Mouse (Mus musculus) large intestine, adult 2 months (tissue): Measurements from ENCODE around the gene Fkbp10. TPM values are rescaled to one million over a fixed set of nuclear protein-coding genes. Genes with fewer than 3 reads are reported as not detected.

Experiments used
- DNase-seq: peaks from one replicate; pipeline ENCODE4 v3.0.0-alpha.2; 2012; ENCODE audit warnings: low read depth, low spot score
- whole genome bisulfite sequencing: fragments of 180-500 bp; shearing (Covaris S2); methylation state at CpG from one replicate; pipeline ENCODE4 v1.1.7; 2018; 5-methylcytosine and 5-hydroxymethylcytosine counted together
- polyA plus RNA-seq: library from polyadenylated mRNA; depleted of rRNA; stranded (reverse); fragments of >200 nt; gene quantifications from 2 replicates; pipeline ENCODE4 v1.2.3, GENCODE M21; 2012

Gene Fkbp10
- polyA plus RNA-seq, 1 experiment = 11.5 TPM

DNA sequence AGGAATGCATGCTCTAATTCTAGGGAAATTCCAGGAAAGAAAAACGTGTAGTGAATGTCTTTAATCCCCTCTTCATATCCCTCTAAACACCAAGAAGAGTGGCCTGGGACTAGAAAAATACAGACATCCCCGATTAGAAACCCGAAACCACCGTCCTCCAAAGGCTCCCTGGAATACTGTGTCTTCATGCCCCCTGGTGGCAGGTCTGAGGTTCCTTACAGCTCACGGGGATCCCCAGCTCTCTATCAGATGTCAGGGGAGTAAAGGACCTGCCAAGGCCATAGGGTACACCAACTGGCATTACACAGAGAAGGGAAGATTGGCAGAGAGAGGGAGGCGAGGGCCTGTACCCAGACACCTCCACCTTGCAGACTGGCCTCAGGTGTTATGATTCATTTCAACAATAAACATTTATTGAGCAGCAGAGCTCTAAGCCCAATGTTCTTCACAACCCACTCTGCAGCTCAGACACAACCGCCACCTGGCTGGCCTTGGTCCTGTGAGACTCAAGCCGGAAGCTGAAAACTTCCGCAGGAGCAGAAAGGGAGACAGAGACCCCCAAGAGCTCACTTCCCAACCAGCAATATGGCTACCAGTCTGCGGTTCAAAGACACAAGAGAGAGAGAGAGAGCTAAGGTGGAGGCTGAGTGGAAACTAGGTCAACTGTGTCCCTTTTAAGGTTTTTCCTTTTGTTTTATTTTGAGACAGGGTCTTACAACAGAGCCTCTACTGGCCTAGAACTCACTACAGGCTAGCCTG is 7.2 kb upstream of the Fkbp10 start:
- WGBS = 23% methylated on average over 10 of the region's 10 CpGs
- DNase-seq = no peak

DNA sequence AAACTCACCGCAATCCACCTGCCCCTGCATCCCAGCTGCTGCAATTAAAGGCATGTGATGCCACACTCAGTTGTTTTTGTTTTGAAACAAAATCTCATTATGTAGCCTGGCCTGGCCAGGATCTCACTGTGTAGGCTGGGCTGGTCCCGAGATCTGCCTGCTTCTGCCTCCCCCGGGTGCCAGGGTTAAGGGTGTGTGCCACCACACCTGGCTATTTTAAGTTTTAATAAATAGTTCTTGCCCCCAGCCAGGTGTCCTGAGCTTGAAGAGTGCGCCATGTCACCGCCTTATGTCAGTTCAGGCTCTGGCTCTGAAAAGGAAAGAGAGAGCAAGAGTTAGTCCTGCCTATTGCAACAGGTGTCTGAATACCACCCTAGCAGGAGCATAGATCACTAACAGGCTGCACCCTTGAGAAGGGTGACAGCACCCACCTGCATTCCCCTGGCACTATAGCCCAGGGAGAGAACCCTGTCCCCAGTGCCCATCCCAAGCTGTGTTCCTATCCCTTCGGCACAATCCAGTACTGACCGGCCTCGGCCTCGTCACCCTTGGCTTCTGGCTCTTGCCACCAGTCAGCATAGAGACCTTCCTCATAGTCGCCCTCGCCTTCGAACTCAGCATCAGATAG is 6.5 kb upstream of the Fkbp10 start:
- DNase-seq = no peak
- WGBS = 91% methylated on average over 12 of the region's 12 CpGs

DNA sequence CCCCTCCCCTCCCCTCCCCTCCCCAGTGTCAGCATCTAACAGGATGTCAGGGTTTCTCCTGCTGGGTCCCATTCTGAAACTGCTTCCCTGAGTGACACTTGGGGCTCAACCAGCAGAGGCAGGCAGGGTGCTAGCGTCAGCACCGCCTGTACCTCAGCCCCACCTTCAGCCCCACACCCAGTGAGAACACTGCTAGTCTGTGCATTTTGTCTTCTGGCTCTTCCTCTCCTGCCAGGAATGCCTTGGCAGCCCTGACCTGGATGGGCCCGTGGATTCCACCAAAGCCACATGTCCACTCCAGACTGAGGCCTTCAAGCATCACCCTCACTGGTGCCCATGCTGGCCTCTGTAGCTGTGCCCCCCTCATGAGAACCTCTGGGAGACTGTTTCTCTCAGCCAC is 5.8 kb upstream of the Fkbp10 start:
- WGBS = 64% methylated on average over 3 of the region's 3 CpGs
- DNase-seq = no peak

DNA sequence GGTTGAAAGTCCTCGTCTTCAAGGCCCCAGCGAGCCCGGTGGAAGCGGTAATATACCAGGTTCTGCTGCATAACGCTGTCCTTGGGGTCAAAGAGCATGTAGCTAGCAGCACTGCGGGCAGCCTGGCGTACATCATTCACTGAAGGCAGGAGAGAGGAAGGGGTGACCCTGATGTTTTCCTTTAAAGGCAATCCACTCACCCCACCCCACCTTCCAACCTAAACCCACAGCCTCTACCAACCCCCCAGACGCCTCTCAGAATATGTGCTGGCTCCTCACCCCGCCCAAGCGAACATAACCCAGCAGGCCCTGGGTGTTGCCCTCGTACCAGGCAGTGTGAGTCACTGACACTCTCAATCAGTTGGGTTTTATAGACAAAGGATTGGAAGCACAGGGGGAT is 3.8 kb upstream of the Fkbp10 start:
- no peak for DNase-seq
- 19% methylated on average over 11 of the region's 11 CpGs for WGBS

DNA sequence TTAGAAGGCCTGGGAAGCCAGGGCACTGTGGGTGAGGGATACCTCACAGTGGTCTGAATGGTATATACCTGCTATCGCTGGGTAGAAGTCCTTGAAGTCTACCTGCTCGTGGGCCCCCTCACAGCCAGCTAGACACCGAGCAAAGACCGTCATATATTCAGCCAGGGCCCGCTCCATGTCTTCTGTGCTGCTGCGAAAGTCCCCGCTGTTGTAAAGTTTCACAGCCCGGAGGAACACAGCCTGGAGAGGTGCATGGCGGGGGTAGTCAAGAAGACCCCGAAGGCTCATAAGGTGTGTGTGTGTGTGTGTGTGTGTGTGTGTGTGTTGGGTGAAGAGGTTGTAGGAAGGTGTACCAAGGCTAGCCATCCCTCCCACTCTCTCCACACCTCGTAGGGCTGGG is 2.0 kb upstream of the Fkbp10 start:
- no peak for DNase-seq
- WGBS = 73% methylated on average over 11 of the region's 11 CpGs

DNA sequence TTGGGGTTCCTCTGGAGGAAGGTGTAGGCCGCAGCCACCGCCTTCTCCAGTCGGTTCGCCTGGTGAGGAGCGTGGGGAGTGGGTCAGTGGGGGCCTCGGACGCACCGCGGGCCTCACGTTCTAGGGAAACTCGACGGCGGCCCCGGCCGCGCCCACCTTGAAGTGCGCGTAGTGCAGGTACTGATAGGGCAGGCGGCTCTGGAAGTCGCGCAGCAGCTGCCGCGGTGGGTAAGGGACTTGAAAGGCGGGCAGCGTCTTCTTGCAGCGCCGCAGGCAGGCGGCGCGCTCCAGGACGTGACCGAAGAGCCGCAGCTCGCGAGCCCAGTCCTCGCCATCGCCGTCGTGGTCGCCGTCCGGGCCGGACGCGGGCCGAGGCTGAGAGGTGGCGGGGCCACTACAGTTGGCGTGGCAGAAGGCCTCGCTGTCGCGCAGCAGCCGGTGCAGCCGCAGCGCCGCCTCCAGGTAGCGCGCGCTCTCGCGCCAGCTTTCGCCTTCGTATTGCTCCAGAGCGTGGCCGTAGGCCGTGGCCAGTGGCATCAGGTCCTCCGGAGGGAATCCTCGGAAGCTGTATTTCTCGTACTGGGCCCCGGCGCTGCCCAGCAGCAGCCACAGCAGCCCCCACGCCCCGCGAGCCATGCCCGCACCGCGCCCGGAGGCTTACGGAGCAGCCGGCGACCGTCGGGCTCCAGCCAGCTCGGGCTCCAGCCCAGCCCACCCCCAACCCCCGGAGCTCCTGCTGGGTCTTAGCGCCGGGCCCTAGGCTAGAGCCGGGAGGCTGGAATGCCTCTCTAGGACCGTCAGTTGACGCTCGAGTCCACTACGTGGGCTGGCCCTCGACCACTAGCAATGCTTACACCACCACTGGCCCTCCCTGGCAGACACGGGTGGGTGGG is 1.2 kb upstream of the Fkbp10 start, which contains the start of gene P3h4:
TSS of gene P3h4 (minus strand) at position 816 of the 893 bp plus-strand sequence.
- no peak for DNase-seq
- WGBS = 4% methylated on average over 92 of the region's 93 CpGs

DNA sequence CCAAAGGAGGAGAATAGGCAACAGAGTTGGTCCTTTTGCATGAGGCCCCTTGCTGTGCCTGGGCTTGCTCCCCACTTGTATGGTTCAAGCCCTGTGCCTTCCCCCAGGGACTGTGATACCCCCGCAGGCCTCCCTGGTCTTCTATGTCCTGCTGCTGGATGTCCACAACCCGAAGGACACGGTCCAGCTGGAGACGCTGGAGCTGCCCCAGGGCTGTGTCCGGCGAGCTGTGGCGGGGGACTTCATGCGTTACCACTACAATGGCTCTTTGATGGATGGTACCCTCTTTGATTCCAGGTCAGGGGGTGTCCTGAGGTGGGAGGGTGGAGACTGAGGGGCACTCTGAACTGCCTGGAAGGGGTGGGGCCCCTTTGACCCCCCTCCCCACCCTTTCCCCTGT is 6.0 kb downstream of the Fkbp10 start:
- DNase-seq = no peak
- WGBS = 81% methylated on average over 8 of the region's 8 CpGs

DNA sequence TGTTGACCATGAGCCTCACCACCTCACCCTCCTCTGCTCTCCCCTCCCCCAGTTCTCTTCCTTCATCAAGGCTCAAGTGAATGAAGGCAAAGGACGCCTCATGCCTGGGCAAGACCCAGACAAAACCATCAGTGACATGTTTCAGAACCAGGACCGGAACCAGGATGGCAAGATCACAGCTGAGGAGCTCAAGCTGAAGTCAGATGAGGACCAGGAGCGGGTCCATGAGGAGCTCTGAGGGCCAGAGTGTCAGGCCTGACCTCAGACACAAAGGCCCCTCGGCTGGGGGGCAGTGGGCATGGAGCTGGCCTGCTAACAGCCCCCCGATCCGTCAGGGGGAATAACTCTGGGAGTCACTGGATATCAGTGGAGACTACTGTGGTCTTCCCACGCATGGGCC is 8.3 kb downstream of the Fkbp10 start:
- WGBS = 89% methylated on average over 7 of the region's 7 CpGs
- DNase-seq = no peak

DNA sequence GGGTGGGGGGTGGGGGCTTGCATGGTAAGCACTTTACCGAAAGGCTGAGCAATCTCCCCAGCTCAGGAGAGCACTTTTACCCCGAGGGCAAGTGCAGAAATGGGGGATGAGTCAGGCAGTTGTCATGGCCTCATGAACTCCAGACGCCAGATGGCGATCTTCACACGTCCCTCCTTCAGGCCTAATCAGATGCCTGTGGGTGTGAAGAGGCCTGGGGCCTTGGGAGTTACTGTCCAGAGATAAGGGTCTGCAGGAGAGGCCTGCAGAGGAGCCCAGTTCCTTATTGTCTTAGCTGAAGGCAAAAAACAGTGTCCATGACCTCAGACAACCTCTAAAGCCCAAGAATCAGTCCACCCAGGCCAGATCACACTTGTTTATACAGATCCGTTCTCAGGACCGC is 10.4 kb downstream of the Fkbp10 start:
- DNase-seq = no peak
- 35% methylated on average over 7 of the region's 7 CpGs for WGBS

DNA sequence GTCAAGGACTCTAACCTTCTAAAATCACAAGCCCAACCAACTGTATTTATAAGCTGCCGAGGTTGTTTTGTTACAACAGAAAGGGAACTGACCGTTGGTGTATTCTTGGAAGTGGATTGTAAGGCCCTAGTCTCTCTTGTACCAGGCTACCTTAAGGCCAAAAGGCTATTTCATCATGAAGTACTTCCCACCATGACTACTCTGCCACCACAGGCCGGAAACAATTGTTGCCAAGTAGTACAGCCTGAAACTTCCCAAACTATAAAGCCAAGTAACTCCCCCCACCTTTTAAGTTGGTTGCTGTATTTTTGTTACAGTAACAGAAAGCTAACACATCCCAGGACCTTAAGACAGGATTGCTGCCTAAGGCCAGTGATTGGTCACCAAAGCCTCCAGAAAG is 11.3 kb downstream of the Fkbp10 start:
- 70% methylated on average over 3 of the region's 3 CpGs for WGBS
- no peak for DNase-seq

DNA sequence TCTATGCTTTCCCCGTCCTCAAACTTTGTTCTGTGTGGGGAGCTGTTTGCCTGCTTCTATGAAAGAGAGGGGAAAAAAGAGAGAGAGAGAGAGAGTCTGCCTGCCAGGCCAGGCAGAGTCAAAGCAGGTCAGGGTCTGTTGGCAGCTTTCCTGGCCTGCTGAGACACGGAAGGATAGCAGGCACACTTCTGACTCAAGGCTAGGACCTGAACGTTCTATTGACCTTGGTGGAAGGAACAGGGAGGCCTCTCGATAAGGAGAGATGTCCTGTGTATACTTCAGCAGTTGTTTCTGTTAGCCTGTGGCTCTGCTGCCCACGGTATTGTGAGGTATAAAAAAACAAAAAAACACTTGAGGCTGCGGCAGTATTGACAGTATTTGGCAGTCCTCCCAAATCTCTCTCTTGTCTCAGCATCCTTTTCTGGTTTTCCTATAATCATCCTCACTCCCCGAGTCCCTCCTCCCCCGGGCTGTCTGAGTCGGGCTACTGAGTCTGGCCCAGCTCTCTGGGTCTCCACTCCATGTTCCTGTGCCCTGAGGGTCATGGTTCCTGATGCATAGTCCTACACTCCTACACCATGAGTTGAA is 13.2 kb downstream of the Fkbp10 start:
- WGBS = 56% methylated on average over 9 of the region's 9 CpGs
- DNase-seq = no peak

DNA sequence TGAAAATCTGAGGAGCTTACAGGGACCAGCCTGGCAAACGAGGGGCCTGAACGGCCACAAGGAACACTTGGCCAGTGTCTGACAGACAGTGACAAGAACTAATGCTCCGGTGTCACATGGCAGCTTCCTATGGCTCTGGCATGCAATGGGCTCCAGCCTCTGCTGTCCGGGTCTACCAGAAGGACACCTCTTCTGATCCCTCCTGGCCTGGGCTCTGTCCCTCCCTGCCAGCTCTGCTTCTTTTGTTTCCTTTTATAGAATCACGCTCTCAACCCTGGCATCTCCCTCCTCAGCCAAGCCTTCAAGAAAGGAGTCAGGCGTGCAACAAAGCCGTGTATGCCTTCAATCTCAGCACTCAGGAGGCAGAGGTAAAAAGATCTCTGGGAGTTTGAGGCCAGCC is 14.6 kb downstream of the Fkbp10 start:
- DNase-seq = no peak
- WGBS = 88% methylated on average over 7 of the region's 7 CpGs

DNA sequence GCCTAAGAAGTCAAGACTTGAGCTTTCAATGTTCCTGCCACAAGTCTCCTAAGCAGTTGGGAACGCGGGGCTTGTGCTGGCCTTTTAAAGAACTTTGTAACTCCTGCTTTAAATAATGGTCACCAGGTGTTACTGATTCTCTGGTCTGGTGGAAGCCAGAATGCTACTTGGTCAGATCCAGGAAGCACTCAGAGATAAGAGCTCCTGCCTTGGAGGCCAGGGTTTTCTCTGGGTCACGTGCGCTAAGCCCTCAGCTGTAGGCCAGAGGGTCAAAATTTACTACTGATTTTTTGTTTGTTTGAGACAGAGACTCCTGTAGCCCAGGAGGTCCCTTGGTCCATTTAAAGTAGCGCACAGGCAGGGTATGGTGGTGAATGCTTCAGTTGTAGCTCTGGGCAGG is 16.5 kb downstream of the Fkbp10 start:
- whole genome bisulfite sequencing = 97% methylated on average over 5 of the region's 5 CpGs
- no peak for DNase-seq

DNA sequence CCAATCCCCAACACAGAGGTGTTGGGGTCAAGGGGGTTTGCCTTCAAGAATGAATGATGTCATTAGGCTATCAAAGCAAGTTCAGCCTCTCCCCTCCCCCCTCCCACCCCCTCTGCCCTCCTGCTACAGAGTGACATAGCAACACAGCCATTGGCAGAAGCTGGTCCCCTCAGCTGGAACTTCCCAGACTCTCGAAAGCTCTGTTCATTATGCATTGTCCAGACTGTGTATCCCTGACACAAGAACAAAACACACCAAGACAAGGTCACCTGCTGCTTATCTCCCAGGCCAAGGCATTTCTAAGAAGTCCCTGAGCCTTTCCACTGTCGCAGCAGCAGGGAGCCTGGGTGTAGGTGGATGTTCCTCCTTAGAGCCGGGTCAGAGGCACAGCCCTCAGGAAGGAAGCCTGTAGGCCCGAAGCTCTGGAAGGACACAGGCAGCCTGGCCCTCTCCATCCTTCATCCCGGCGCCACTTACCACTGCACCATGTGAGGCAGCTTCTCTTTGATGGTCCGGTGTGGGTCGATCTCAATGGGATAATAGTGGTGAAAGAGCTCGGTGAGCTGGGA is 20.3 kb downstream of the Fkbp10 start:
- 91% methylated on average over 9 of the region's 9 CpGs for WGBS
- no peak for DNase-seq

DNA sequence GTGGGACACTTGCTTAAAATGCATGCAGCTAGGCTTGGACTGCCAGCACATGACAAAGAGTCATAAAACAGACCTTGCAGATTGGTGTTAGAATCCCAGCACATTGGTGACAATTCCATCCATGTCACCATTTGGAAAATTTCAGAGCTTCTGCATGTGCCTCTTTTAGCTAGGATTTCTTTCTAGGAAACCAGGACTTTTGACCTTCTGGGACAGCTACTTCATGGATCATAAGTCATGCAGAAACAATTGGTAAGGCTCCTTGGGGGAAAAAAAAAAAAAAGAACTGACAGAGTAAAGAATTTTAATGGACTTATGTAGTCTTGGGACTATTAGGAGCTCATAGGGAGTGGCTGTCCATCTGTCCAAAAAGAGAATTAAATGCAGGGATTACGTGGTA is 22.4 kb downstream of the Fkbp10 start:
- no peak for DNase-seq
- 78% methylated on average over 1 of the region's 1 CpGs for WGBS

DNA sequence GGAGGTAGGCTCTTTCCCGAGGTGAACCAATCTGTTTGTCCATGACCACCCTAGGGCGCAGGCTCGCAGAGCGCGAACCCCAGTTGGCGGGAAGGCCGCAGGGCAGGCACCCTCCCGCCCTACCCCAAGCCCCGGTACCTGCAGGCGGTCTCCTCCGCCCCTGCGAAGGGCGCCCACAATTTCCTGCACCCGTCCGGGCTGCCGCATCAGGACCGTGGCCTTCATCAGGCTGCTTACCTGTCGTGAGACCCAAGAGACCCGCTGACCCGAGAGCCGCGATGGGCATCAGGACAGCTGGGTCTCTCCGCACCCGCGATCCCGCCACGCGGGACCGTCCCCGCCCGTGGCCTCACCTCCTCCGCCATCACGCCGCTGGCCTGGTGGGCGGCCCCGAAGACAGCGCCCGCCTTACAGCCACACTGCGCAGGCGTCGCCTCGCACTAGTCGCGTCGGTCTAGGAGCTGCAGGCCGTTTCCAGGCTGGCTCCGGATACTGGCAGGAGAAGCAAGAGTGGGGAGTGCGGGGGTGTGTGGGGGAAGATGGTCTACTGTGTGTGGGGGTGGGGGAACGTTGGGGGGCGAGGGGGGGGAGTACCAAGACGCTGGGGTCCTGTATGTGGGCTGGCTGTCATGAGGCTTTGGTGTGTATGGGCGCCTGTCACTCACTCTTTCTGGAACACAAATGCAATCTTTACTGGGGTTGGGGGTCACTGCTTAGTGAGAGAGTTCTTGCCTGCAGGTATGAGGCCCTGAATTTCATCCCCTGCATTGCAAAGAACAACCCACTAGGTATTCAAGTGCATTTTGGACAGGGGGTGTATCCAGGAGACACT is 25.4 kb downstream of the Fkbp10 start:
- DNase-seq = peak; percentile 45
- WGBS = 2% methylated on average over 52 of the region's 52 CpGs

DNA sequence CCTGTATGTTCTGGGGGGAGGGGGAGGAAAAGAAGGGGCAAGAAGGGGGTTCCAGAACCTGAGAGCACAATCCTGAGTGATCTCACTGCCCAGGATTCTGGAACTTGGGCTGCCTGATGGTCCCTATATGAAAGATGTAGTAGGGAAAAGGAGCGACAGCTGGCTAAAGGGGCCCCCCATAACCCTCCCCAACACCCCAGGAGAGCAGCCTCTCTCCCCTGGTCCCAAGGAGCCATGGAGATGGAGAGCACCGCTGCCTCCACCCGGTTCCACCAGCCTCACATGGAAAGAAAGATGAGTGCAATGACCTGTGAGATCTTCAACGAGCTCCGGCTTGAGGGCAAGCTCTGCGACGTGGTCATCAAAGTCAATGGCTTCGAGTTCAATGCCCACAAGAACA is 26.3 kb downstream of the Fkbp10 start, which contains the start of the genes Nt5c3b and Klhl10:
TSS of gene Nt5c3b (minus strand) at position 12 of the 400 bp plus-strand sequence.
TSS of gene Klhl10 (plus strand) at position 121 of the 400 bp plus-strand sequence.
- 89% methylated on average over 8 of the region's 8 CpGs for WGBS
- no peak for DNase-seq

DNA sequence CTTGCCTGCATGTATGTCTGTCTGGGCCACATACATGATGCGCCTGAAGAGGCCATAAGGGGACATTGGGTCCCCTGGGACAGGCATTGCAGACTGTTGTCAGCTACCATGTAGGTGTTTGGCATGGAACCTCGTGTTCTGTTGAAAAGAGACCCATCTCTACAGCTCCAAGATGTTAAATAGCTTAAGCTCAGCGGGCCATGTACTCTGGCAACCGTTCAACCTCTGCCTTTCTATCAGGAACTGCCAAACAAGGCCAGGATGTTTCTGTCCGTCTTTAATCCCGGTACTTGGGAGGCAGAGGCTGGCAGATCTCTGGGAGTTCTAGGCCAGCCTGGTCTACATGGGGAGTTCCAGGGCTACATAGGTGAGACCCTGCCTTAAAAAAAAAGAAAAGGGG is 27.1 kb downstream of the Fkbp10 start:
- DNase-seq = no peak
- 88% methylated on average over 6 of the region's 6 CpGs for WGBS

DNA sequence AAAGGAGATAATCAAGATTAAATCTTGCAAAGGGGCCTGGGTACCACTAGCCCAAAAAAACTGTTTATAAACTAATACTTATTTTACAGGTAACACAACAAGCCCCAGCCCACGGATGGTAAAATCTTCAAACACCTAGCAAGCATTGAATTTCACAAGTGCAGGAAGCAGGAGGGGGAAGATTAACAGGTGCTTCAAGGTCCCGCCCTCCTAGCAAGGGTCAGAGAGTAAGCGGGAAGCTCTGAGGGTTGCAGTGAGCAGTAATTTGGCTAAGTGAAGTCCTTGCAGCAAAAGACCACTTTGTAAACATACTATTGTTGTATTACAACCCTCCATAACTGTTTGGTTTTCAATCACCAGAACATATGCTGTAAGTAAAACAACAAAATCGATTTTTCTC is 41.8 kb downstream of the Fkbp10 start:
- WGBS = 41% methylated on average over 4 of the region's 4 CpGs

More for the DNA sequence above, 41.8 kb downstream of the Fkbp10 start:
- DNase-seq = no peak
